Mouse (Mus musculus) testis, adult 2 months (tissue): Measurements from ENCODE around the gene Fn3k.

Source experiments
- CTCF ChIP-seq: fragments of 200-500 bp; IDR thresholded peaks from 2 replicates; pipeline ENCODE4 v1.5.1; 2012; ENCODE audit warnings: low read depth, mild to moderate bottlenecking, inconsistent platforms, low read length, moderate library complexity; ENCODE audit not compliant: control insufficient read depth, insufficient read depth, insufficient replicate concordance
- POLR2A ChIP-seq: fragments of 200-500 bp; IDR thresholded peaks from 2 replicates; pipeline ENCODE4 v1.6.1; 2012; ENCODE audit warnings: low read depth, mild to moderate bottlenecking, inconsistent platforms, low read length, moderate library complexity; ENCODE audit not compliant: control insufficient read depth

DNA sequence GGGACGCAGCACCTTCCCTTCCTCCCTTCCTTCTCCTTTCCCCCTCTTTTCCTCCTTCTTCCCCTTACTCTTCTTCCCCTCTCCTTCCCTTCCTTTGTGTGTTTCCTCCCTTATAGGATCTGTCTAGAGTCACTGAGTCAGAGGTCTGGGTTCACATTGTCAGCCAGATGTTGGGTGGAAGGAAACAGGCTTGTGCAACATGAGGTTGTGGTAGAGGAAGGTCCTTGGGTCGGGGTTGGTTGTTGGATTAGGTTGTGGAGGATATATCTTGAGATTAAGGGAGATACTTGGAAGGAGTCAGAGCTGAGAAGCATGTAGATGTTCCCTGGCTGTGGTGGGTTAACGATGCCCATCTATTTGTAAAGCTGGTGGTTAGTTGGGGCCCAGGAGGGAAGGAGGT, 40.1 kb downstream of the Fn3k start:
- TF ChIP-seq POLR2A (0 out of 2 replicates have a peak, but pooled peaks have one; percentile 2), CTCF (no peak)
